Mouse (Mus musculus) thymus, adult 2 months (tissue): ENCODE measurements around the gene Arhgap10. TPM values are rescaled to one million over a fixed set of nuclear protein-coding genes. Genes with fewer than 3 reads are reported as not detected.
A peak's percentile ranks its signal among the peaks of the same experiment; 100 is the strongest.

ENCODE experiments used
- DNase-seq: peaks from one replicate; pipeline ENCODE4 v3.0.0; 2021
- H3K27ac ChIP-seq: fragments of 200-500 bp; 2 replicates; pipeline ENCODE4 v1.5.1; 2012; ENCODE audit warnings: low read length, control low read depth; ENCODE audit not compliant: control insufficient read depth, insufficient read depth
- H3K27me3 ChIP-seq: fragments of 200-500 bp; 2 replicates; pipeline ENCODE4 v1.6.1; 2012; ENCODE audit warnings: mild to moderate bottlenecking, low read length, moderate library complexity, mixed read lengths; ENCODE audit not compliant: control insufficient read depth, insufficient read depth
- H3K36me3 ChIP-seq: fragments of 200-500 bp; 2 replicates; pipeline ENCODE4 v1.6.1; 2012; ENCODE audit warnings: mild to moderate bottlenecking, low read length, moderate library complexity; ENCODE audit not compliant: control insufficient read depth, insufficient read depth
- H3K4me1 ChIP-seq: fragments of 200-500 bp; replicated peaks from 2 replicates; pipeline ENCODE4 v1.6.1; 2012; ENCODE audit warnings: low read length; ENCODE audit not compliant: control insufficient read depth, insufficient read depth
- H3K4me3 ChIP-seq: fragments of 200-500 bp; 2 replicates; pipeline ENCODE4 v1.5.1; 2012; ENCODE audit warnings: mild to moderate bottlenecking, low read length, control low read depth, moderate library complexity; ENCODE audit not compliant: control insufficient read depth, insufficient read depth
- CTCF ChIP-seq: fragments of 200-500 bp; IDR thresholded peaks from 2 replicates; pipeline ENCODE4 v1.5.1; 2012; ENCODE audit warnings: mild to moderate bottlenecking, control low read depth, low read length, moderate library complexity, borderline replicate concordance; ENCODE audit not compliant: control insufficient read depth, poor library complexity, insufficient read depth; ENCODE audit errors: extremely low read depth
- POLR2A ChIP-seq: fragments of 200-500 bp; IDR thresholded peaks from 2 replicates; pipeline ENCODE4 v1.6.1; 2012; ENCODE audit warnings: mild to moderate bottlenecking, low read length, control low read depth, moderate library complexity; ENCODE audit not compliant: control insufficient read depth, poor library complexity, insufficient read depth; ENCODE audit errors: extremely low read depth
- WGBS: fragments of 180-500 bp; shearing (Covaris S2); methylation state at CpG from one replicate; pipeline ENCODE4 v1.1.7; 2018; 5-methylcytosine and 5-hydroxymethylcytosine counted together
- polyA plus RNA-seq: library from polyadenylated mRNA; depleted of rRNA; stranded (reverse); fragments of >200 nt; gene quantifications from 2 replicates; pipeline ENCODE4 v1.2.3, GENCODE M21; 2012

The Arhgap10 gene
- polyA plus RNA-seq, 1 experiment: 12.9 TPM

DNA sequence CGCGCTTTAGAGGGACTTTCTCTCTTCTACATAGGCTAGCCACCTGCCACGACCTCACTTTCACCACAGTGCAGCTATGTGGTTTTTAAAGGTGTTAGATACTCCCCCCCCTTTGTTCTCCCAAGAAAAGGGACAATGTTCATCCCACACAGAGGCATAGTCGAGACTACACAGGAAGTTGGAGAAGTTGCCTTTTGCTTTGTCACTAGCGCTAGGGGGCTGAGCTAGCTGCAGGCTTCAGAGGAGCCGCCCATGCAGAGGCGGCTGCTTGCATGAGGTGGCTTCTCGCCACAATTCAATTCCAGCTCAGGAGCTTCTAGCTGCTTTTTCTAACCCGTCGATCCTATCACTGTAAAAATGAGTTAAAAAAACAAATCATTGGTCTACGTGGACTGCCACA, 225.1 kb downstream of the Arhgap10 start:
- Histone ChIP-seq H3K4me3 (peak overlapping the region; percentile 12; the same call in 1 of the 2 replicates), H3K27me3 (no peaks in the 10 kb centered on the region), H3K4me1 (peaks cover 17% of the 10 kb centered on the region), H3K27ac (peak overlapping the region; percentile 50; the same call in 1 of the 2 replicates), H3K36me3 (no peaks in the 10 kb centered on the region)
- TF ChIP-seq CTCF: no peak
- TF ChIP-seq POLR2A: no peak
- 8% methylated on average over 11 of the region's 11 CpGs for WGBS
- DNase-seq: peak; percentile 34

DNA sequence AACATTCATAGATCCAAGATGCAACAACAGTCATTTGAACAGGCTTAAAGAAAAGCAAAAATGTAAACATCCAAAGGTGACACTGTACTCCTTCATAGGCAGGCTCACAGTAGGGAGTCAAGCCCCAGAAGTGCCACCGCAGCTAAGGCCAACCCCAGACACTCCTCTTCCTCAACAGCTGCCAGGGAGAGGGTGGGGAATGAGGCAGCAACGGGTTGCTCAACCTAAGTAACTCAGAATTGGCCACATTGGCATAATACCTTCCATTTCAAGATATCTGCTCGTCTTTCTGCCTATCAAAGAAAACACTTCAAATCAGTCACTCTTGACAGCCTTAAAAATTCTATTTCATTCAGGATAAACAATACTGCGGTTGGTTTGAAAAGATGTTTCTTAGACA, 225.6 kb downstream of the Arhgap10 start:
- Histone ChIP-seq H3K36me3 (no peaks in the 10 kb centered on the region), H3K27ac (peak overlapping the region; percentile 50; the same call in 1 of the 2 replicates), H3K4me3 (no peak overlapping the region), H3K27me3 (no peaks in the 10 kb centered on the region), H3K4me1 (peaks cover 17% of the 10 kb centered on the region)
- 23% methylated on average over 4 of the region's 4 CpGs for WGBS
- TF ChIP-seq POLR2A (no peak), CTCF (no peak)
- DNase-seq: no peak

DNA sequence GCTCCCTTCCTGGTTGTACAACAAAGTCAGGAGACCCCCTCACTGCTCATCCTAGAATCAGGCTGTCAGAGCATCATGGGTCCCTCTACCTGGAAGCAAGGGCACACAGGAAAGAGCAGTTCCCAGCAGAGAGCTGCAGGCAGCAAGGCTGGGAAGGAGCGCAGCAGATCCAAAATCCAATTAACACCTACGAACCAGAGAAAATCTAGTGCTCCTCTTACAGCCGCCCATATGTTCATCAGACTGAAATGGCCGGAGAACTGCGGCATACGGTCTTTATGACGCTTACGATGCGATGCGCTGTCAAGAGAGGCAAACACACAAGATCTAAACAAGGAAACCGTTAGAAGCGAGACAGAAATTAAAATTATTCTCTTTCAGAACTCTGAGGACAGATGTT, 229.3 kb downstream of the Arhgap10 start:
- WGBS: 97% methylated on average over 12 of the region's 12 CpGs
- TF ChIP-seq CTCF (no peak), POLR2A (no peak)
- Histone ChIP-seq H3K27ac (no peak overlapping the region), H3K4me3 (no peak overlapping the region), H3K27me3 (no peaks in the 10 kb centered on the region), H3K4me1 (peaks cover 22% of the 10 kb centered on the region), H3K36me3 (no peaks in the 10 kb centered on the region)
- DNase-seq: no peak

DNA sequence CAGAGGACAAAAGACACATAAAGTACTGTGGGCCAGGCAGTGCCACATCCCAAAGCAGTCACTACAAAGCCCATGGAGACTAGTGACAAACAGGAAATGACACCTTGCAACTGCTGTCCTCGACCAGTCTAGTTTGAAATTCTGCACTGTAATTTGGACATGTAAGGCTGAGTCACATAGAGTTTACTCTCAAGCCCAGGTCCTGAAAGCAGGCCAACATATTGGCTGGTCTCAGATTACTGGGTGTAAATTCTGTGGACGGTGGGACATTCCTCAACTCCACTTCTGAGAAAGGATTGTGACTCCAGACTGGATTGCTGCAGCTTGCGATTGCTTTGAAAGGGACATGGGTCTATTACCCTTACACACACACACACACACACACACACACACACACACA, 229.7 kb downstream of the Arhgap10 start:
- 72% methylated on average over 3 of the region's 3 CpGs for WGBS
- peaks cover 23% of the 10 kb centered on the region for H3K4me1 ChIP-seq
- H3K4me3 ChIP-seq: no peak overlapping the region
- no peak for DNase-seq
- no peaks in the 10 kb centered on the region for H3K27me3 ChIP-seq
- TF ChIP-seq CTCF (no peak), POLR2A (no peak)
- H3K36me3 ChIP-seq: no peaks in the 10 kb centered on the region
- H3K27ac ChIP-seq: no peak overlapping the region

DNA sequence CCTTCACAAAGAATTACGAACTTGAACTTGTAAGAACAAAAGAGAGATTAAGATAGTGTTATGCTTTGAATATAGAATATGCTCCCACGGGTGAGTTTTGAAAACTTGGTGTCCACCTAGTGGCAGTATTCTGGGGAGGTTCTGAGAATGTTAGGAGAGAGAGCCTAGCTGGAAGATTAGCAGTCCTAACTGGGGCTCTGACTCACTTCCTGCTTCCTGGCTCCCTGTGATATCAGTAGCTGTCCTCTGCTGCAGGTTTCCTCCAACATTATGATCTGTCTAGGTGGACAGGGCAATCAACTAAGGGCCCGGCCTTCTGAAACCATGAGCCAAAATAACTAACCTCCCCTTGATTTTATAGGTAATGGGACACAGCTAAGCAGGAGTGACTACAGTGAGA, 233.3 kb downstream of the Arhgap10 start:
- Histone ChIP-seq H3K36me3 (no peaks in the 10 kb centered on the region), H3K4me3 (no peak overlapping the region), H3K27ac (no peak overlapping the region), H3K4me1 (peaks cover 45% of the 10 kb centered on the region), H3K27me3 (no peaks in the 10 kb centered on the region)
- 53% methylated on average over 3 of the region's 3 CpGs for WGBS
- TF ChIP-seq CTCF (no peak), POLR2A (no peak)
- no peak for DNase-seq

DNA sequence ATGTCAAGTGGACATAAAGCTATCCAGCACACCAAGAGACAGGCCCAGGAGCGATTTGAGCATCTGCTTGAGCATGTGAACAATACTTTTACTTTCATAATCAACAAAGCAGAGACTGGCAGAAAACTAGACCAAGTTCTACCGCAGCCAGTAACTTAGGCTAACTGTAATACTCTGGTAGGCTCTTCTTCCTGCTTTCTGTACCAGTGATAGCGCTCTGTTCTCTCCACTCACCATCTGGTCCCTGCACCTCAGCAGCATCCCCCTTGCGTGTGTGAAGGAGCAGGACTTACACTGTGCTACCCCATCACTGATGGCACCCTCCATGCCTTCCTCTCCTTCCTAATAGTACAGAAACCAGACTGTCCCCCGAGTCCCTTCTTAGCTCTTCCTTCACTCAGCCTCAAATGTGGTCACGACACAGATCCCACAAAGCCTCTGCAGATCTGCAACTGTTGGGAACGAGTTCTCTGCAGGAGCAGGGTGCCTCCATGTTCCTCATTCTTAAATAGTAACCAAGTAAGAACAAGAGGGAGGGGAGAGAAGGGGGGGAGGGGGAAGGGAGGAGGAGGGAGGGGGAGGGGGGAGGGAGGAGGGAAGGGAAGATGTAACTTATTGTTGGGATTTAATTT, 235.0 kb downstream of the Arhgap10 start:
- Histone ChIP-seq H3K4me1 (peaks cover 47% of the 10 kb centered on the region), H3K27ac (no peak overlapping the region), H3K27me3 (no peaks in the 10 kb centered on the region), H3K4me3 (no peak overlapping the region), H3K36me3 (no peaks in the 10 kb centered on the region)
- peak; percentile 12 for DNase-seq
- WGBS: 6% methylated on average over 7 of the region's 7 CpGs
- TF ChIP-seq CTCF (no peak), POLR2A (no peak)
